Mouse (Mus musculus) layer of hippocampus, postnatal 10 days (tissue): ENCODE data around the gene Mgat4b. TPM values are rescaled to one million over a fixed set of nuclear protein-coding genes. Genes with fewer than 3 reads are reported as not detected.

ENCODE experiments used
- DNase-seq, 2 experiments: peaks; one replicate each; pipeline ENCODE4 v3.0.0; 2021; ENCODE audit warnings: low spot score in 2 of 2
- long read RNA-seq: library from polyadenylated mRNA; stranded (forward); transcript quantifications from one replicate; pipeline ENCODE4 v2.0.0, GENCODE M21; 2023
- total RNA-seq, 2 experiments: library from RNA; stranded (reverse); gene quantifications; 2 replicates each; pipeline ENCODE4 v1.2.3; 2021

Mgat4b gene
- 100 to 1,000 TPM; 201 to 243 TPM for total RNA-seq
- long read RNA-seq, transcript Mgat4b-201 (15 exons, 2,429 nt): major isoform, 130 of 206 reads
- long read RNA-seq, partial matches to known transcripts: 22 of 206 reads
- long read RNA-seq, other reads (novel, unspliced or antisense): 53 of 206 reads

DNA sequence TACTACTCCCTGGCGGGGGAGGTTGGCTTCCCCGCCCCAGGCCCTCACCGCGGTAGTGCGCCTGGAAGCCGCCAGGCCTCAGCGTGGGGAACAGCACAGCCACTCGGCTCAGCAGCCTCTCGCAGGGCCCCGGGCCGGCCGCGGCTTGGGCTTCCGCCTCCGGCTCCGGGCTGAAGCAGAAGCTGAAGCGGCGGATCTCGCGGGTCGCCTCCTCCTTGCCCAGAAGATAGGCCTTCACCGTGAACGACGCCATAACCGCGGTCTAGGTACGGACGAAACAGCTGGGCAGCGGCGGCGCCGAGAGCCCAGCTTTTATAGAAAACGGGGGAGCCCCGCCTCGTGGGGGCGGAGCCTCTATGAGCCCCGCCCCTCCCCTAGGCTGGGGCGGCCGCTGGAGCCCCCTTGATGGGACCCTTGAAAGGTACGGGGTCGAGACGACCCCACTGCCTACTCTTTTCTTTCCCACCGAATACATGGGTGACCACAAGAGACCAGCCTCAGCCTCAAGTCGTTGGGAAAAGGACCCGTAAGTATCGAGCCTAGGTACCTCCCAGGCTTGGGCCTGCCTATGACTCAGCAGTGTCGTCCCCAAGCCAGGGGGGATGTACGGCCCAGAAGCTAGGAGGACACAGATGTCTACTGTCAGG lies at the start of gene Mgat4b, which contains the start of gene Sqstm1:
Gene Mgat4b (plus strand): TSS at position 386 of the 647 bp plus-strand sequence.
Gene Sqstm1 (minus strand): TSS at position 323 of the 647 bp plus-strand sequence.
- peak; percentile 87 to 88 for DNase-seq

DNA sequence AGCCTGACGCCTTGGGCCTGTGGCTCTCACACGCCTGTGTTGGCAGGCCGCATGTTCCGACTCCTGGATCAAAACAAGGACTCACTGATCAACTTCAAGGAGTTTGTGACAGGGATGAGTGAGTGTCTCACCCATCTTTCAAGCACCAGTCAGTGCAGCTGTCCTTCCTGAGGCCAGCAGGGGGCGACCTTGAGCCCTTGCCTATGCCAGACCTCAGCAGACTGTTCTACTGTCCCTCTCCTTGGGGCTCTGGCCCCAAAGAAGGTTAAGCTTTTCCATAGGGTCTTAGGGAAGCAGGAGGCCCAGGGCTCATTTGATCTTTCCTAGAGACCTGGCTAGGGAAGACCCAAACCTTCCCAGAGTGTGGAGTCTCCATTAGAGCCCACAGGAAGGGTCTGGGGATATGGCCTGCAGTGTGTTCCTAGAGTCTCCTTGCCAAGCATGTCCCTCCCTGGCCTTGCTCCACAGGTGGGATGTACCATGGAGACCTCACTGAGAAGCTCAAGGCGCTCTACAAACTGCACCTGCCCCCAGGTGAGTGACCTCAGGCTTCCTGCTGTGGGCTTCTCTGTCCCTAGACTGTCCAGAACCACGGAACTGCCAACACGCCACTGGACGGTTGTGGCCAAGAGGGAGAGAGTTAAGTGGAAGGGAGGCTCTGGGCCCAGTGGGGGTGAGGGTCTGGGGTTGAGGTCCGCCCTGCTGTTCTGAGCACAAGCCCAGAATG lies 48.9 kb upstream of the Mgat4b start:
- DNase-seq: peak; percentile 51 to 71

GRCm38 (mm10) chr11:50162338-50163050 lies 48.2 kb upstream of the Mgat4b start:
- no peak for DNase-seq

GRCm38 (mm10) chr11:50168352-50168751 lies 42.3 kb upstream of the Mgat4b start:
- DNase-seq: no peak

GRCm38 (mm10) chr11:50174111-50174729 lies 36.5 kb upstream of the Mgat4b start, which contains the start of gene Mrnip:
TSS of gene Mrnip (plus strand) at chr11:50174444.
- DNase-seq: peak in 1 of 2 experiments; percentile 40

- peak; percentile 97 for DNase-seq
These were observed 35.9 kb upstream of the Mgat4b start for GRCm38 (mm10) chr11:50174730-50175187.

- no peak for DNase-seq
These were observed 34.3 kb upstream of the Mgat4b start for GRCm38 (mm10) chr11:50176351-50176750.

- no peak for DNase-seq
These were observed 33.6 kb upstream of the Mgat4b start for GRCm38 (mm10) chr11:50177111-50177510.

GRCm38 (mm10) chr11:50178532-50179488 lies 31.9 kb upstream of the Mgat4b start:
- no peak for DNase-seq

- no peak for DNase-seq
These were observed 30.0 kb upstream of the Mgat4b start for GRCm38 (mm10) chr11:50180478-50181231.

DNA sequence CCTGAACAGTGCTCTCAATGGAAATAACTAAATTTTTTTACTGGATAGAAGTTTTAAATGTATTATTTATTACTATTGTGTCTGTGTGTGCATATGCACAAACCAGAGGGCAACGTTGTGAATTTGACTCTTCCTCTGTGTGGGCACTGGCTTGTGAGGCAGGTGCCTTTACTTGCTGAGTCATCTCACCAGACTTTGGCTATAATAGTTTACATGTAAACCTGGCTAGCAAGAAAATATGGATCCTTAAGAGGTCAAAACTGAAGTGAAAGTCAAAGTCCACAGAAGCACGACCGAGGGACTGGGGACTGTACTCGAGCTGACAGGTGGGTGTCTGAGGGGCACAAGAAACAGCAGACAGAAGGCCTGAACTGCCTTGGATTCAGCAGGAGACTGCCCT lies 28.0 kb upstream of the Mgat4b start:
- no peak for DNase-seq

GRCm38 (mm10) chr11:50184788-50185187 lies 25.9 kb upstream of the Mgat4b start:
- DNase-seq: no peak

DNA sequence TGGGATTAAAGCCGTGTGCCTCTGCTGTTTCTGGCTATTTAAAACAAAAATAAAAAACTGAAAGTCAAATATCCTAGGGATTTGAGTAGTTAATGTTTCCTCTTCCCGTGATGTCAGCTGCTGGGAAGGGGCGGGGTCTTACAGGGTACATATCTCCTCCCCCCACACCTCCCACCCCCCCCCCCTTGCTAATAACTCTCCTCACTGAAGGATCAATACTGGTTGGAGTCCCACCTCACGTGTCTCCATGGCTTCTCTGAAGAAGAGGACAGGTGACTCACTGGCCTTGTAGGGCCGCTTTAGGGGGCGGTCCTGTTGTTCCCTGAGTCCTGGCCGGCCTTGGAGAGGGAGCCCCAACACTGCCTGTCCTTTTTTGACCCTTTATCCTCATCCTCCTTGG lies 22.0 kb upstream of the Mgat4b start:
- DNase-seq: no peak

GRCm38 (mm10) chr11:50190362-50190761 lies 20.3 kb upstream of the Mgat4b start:
- no peak for DNase-seq

- no peak for DNase-seq
These were observed 18.4 kb upstream of the Mgat4b start for GRCm38 (mm10) chr11:50192278-50192677.

DNA sequence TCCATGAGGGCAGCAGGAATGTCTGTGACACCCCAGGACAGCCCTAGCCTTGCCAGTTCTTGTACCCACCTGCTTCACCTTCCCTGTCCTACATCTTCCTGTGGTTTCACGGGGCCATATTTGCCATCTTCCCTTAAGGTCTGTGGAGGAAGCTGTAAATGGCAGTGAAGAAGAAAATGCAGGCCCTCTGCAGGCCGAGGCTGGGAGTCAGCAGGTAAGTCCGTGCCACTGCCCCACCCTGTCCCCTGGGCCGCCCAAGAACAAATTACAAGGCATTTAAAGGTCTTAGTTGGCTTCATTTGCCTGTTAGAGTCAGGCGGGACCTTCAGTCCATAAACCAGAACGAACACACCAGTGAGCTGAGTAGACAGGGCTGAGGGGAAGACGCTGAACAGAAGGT lies 16.6 kb upstream of the Mgat4b start:
- no peak for DNase-seq

- no peak for DNase-seq
These were observed 15.9 kb upstream of the Mgat4b start for GRCm38 (mm10) chr11:50194793-50195192.

GRCm38 (mm10) chr11:50197500-50197899 lies 13.2 kb upstream of the Mgat4b start:
- no peak for DNase-seq

GRCm38 (mm10) chr11:50198219-50198846 lies 12.4 kb upstream of the Mgat4b start:
- no peak for DNase-seq
